Mouse (Mus musculus) embryonic fibroblast, embryonic 13.5 days (primary cell): ENCODE data around the gene Csnk1g2.

Experiments
- CTCF ChIP-seq: IDR thresholded peaks from 2 replicates; pipeline ENCODE4 v1.5.1; 2011; ENCODE audit warnings: mild to moderate bottlenecking, control low read depth, low read length, moderate library complexity, borderline replicate concordance; ENCODE audit not compliant: insufficient read depth
- POLR2A ChIP-seq: IDR thresholded peaks from 2 replicates; pipeline ENCODE4 v1.6.1; 2011; ENCODE audit warnings: low read depth, mild to moderate bottlenecking, control low read depth, low read length, moderate library complexity

DNA sequence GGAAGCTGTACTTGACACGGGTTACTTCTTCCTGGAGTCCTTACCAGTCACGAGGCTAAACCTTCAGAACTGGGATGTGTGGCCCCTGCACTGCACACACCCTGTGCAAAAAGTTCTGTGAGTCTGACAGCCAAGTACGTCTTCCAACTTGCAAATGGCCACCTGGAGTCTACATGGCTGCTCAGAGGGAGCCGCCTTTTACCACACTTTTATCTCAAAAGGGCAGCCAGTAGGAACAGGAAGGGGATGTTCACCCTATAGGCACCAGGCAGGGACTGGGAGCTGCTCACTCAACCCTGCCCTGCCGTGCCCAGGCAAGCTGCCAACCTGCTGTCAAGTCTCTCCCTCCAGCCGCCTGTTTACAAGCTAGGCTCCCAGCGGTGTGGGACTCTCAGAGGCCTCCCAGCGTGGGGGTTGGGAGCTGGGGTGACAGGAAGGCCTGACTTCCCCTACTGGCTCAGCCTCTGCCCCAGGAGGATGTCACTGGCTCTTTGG is 55.4 kb downstream of the Csnk1g2 start, which contains the start of gene Mknk2:
- TF ChIP-seq CTCF: no peak
- peak; percentile 33; the same call in 1 of the 2 replicates for TF ChIP-seq POLR2A
